Mouse (Mus musculus) ES-Bruce4 (cell line): ENCODE measurements around the gene Tarsl2. TPM values are rescaled to one million over a fixed set of nuclear protein-coding genes. Genes with fewer than 3 reads are reported as not detected.

ENCODE experiments used
- H3K27ac ChIP-seq: 2 replicates; pipeline ENCODE4 v1.5.1; 2012; ENCODE audit warnings: low read length, inconsistent platforms; ENCODE audit not compliant: insufficient read depth
- H3K27me3 ChIP-seq: 2 replicates; pipeline ENCODE4 v1.6.1; 2012; ENCODE audit warnings: mild to moderate bottlenecking, low read length, inconsistent platforms; ENCODE audit not compliant: control insufficient read depth, poor library complexity, insufficient read depth, severe bottlenecking
- H3K36me3 ChIP-seq: 2 replicates; pipeline ENCODE4 v1.6.1; 2012; ENCODE audit warnings: inconsistent platforms, mild to moderate bottlenecking, low read length, moderate library complexity; ENCODE audit not compliant: control insufficient read depth, poor library complexity, insufficient read depth, severe bottlenecking
- H3K4me1 ChIP-seq: one replicate; pipeline ENCODE4 v1.8.1; 2011; ENCODE audit warnings: low read length; ENCODE audit not compliant: control insufficient read depth, insufficient read depth
- H3K4me3 ChIP-seq: 2 replicates; pipeline ENCODE4 v1.5.1; 2011; ENCODE audit warnings: low read depth, mild to moderate bottlenecking, low read length
- H3K9ac ChIP-seq: 2 replicates; pipeline ENCODE4 v1.6.1; 2012; ENCODE audit warnings: low read depth, mild to moderate bottlenecking, inconsistent platforms; ENCODE audit not compliant: poor library complexity, severe bottlenecking
- H3K9me3 ChIP-seq: replicated peaks from 2 replicates; pipeline ENCODE4 v1.6.1; 2012; ENCODE audit warnings: mild to moderate bottlenecking, low read length, inconsistent platforms; ENCODE audit not compliant: control insufficient read depth, poor library complexity, insufficient read depth, severe bottlenecking
- CTCF ChIP-seq: IDR thresholded peaks from one replicate; pipeline ENCODE4 v1.8.1; 2011; ENCODE audit warnings: low read depth, low read length
- EP300 ChIP-seq: IDR thresholded peaks from 2 replicates; pipeline ENCODE4 v1.6.1; 2011; ENCODE audit warnings: low read depth, low read length; ENCODE audit not compliant: insufficient read depth
- POLR2A ChIP-seq: IDR thresholded peaks from one replicate; pipeline ENCODE4 v1.8.1; 2011; ENCODE audit warnings: low read length; ENCODE audit not compliant: insufficient read depth
- polyA plus RNA-seq: library from polyadenylated mRNA; stranded (reverse); fragments of >200 nt; gene quantifications from 2 replicates; pipeline ENCODE4 v1.2.4, GENCODE M21; 2011; ENCODE audit warnings: low read depth; ENCODE audit not compliant: missing spikeins, insufficient read depth, insufficient read length

Tarsl2 gene
- polyA plus RNA-seq, 1 experiment, result 5.8 TPM

DNA sequence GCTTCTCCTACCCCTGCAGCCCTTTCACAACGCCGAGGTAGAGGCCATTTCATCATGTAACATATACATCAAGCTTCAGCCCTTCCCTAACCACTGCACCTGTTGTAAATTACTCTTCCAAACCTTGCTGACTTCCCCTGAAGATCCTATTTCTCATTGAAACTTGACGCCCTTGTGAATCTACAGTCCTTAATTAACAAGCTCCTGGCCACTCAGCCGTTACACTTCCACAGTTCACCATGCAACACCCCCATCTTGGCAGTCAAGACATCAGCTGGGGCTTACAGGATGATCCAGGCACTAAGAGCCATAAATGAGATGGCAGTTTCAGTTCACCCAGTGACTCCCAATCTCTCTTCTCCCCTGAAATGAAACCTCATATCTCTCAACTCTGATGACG lies 31.0 kb upstream of the Tarsl2 start:
- no peaks in the 10 kb centered on the region for H3K4me1 ChIP-seq
- H3K36me3 ChIP-seq, result no peaks in the 10 kb centered on the region
- no peaks in the 10 kb centered on the region for H3K9me3 ChIP-seq
- no peak overlapping the region for H3K9ac ChIP-seq
- TF ChIP-seq POLR2A (no peak), EP300 (no peak), CTCF (no peak)
- H3K27ac ChIP-seq, result no peak overlapping the region
- H3K27me3 ChIP-seq, result no peaks in the 10 kb centered on the region; the same call in 1 of the 2 replicates
- H3K4me3 ChIP-seq, result no peak overlapping the region

DNA sequence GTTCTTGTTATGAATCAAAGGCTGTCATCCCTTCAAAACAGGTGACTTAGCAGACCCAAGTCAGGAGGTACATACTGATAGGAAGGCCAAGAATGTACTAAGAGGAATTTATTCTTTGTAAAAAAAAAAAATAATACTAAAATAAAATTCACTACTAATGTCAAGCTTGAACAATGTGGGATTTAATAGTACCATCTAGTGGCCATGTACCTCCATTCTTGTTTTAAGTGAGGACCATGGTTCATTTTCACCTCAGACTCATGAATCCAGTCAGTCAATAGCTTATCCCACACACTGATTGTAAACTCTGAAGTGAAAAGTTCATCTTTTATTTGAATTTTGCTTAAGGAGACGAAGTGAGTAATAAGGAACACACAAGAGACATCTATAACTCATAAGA lies 25.9 kb upstream of the Tarsl2 start:
- Histone ChIP-seq H3K27me3 (no peaks in the 10 kb centered on the region; the same call in none of the 2 replicates), H3K9me3 (no peaks in the 10 kb centered on the region), H3K4me3 (no peak overlapping the region), H3K9ac (no peak overlapping the region), H3K27ac (no peak overlapping the region), H3K4me1 (no peaks in the 10 kb centered on the region), H3K36me3 (no peaks in the 10 kb centered on the region)
- no peak for TF ChIP-seq POLR2A

DNA sequence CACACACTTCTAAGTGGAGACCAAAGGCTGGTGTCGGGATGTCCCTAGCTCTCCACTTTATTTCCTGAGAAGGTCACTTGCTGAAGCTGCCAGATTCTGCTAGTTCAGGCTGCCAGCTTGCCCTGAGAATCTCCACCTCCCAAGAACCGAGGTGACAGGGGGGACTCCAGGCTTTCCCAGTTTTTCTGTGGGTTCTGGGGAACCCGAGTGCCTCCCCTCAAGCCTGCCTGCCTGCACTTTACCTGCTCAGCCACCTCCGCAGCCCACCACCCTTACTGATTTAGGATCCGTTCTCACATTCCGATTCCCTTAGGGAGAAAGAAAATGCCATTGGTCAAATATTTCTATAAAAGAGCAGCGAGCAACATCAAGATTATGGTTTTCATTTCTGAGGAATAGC lies 24.0 kb upstream of the Tarsl2 start:
- no peaks in the 10 kb centered on the region; the same call in none of the 2 replicates for H3K27me3 ChIP-seq
- no peak overlapping the region for H3K9ac ChIP-seq
- H3K4me3 ChIP-seq, result no peak overlapping the region
- no peaks in the 10 kb centered on the region for H3K9me3 ChIP-seq
- H3K4me1 ChIP-seq, result no peaks in the 10 kb centered on the region
- TF ChIP-seq EP300 (no peak), POLR2A (no peak), CTCF (no peak)
- no peak overlapping the region for H3K27ac ChIP-seq
- no peaks in the 10 kb centered on the region for H3K36me3 ChIP-seq

DNA sequence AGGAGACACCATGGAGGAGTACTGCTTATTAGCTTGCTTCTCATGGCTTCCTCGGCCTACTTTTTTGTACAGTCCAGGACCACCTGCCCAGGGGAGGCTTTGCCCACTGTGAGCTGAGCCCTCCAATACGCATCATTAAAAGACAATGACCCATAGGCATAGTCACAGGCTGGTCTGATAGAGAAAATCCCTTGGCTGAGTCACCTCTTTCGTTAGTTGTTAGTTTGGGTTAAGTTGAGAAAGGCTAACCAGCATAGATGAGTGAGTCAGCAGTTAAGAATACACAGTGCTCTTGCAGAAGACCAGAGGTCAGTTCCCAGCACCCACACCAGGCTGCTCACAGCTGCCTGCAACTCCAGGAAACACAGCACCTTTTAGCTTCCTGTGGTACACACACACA lies 21.4 kb upstream of the Tarsl2 start:
- H3K4me1 ChIP-seq, result no peaks in the 10 kb centered on the region
- no peak overlapping the region for H3K9ac ChIP-seq
- H3K27ac ChIP-seq, result no peak overlapping the region
- no peaks in the 10 kb centered on the region; the same call in none of the 2 replicates for H3K27me3 ChIP-seq
- no peaks in the 10 kb centered on the region for H3K9me3 ChIP-seq
- H3K4me3 ChIP-seq, result no peak overlapping the region
- H3K36me3 ChIP-seq, result no peaks in the 10 kb centered on the region
- TF ChIP-seq POLR2A, result no peak
- TF ChIP-seq CTCF, result no peak
- TF ChIP-seq EP300, result no peak

DNA sequence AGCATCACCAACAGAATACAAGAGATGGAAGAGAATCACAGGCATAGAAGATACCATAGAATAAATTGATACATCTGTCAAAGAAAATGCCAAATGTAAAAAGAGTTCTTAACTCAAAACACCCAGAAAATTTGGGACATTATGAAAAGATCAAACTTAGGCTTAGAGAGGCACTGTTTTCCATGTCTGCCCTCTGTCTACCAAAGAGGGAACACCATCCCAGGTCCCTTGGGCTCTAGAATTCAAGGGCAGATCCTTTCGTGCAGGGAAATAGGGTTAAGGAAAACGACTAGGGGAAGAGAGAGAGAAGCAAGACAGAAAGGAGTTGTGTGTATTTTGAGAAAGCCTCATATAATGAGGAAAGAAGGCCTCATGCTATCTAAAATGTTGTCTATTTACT lies 19.2 kb upstream of the Tarsl2 start:
- Histone ChIP-seq H3K9me3 (no peaks in the 10 kb centered on the region), H3K36me3 (no peaks in the 10 kb centered on the region), H3K4me1 (no peaks in the 10 kb centered on the region), H3K27me3 (no peaks in the 10 kb centered on the region; the same call in 1 of the 2 replicates), H3K9ac (no peak overlapping the region), H3K4me3 (no peak overlapping the region), H3K27ac (no peak overlapping the region)
- no peak for TF ChIP-seq EP300
- no peak for TF ChIP-seq POLR2A
- no peak for TF ChIP-seq CTCF

DNA sequence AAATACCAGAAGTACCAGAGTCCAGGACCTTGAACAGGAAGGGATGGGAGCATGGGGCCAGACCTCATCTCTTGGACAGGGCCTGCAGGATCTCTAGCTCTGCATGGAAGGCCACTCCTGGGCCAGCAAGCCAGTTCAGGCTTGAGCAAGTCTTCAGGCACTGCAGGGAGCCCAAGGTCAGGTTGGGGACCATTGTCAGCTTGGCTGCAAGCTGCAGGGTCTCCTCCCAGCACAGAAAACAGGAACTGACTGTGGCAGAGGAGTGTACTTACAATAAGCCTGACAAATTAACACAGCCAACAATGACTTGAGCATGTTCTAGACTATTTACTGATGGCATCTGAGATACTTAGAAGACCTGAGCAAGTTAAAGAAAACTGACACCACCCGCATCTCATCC lies 14.9 kb upstream of the Tarsl2 start:
- H3K36me3 ChIP-seq, result no peaks in the 10 kb centered on the region
- no peaks in the 10 kb centered on the region for H3K27me3 ChIP-seq
- no peak overlapping the region for H3K27ac ChIP-seq
- H3K4me3 ChIP-seq, result no peak overlapping the region
- no peaks in the 10 kb centered on the region for H3K4me1 ChIP-seq
- H3K9ac ChIP-seq, result no peak overlapping the region
- no peak for TF ChIP-seq CTCF
- TF ChIP-seq POLR2A, result no peak
- TF ChIP-seq EP300, result no peak
- no peaks in the 10 kb centered on the region for H3K9me3 ChIP-seq
